Mouse (Mus musculus): ENCODE data around the gene Haus7.

- TF ChIP-seq POLR2A (IDR thresholded peaks at IDR 0.05; ENCODE audit: low read depth, low read length), result no peak
- TF ChIP-seq CTCF (IDR thresholded peaks at IDR 0.05; ENCODE audit: extremely low read depth, insufficient read depth, insufficient read length, insufficient replicate concordance), result no peak
These were observed 31.3 kb upstream of the Haus7 start for GRCm38 (mm10) chrX:73490186-73490585.
